Mouse (Mus musculus) embryonic facial prominence, embryonic 11.5 days (tissue): ENCODE measurements around the gene Trank1. TPM values are rescaled to one million over a fixed set of nuclear protein-coding genes. Genes with fewer than 3 reads are reported as not detected.

Experiments
- ATAC-seq: fragments of 200-750 bp; cut with Nextera tagmentation; replicated peaks from 2 replicates; pipeline ENCODE4 v1.8.0; 2017; ENCODE audit warnings: low read depth; ENCODE audit not compliant: insufficient number of reproducible peaks, low FRiP score, low TSS enrichment
- DNase-seq: peaks from one replicate; pipeline ENCODE4 v3.0.0-alpha.2; 2015; ENCODE audit warnings: low spot score
- H3K27ac ChIP-seq: fragments of 300-500 bp; sonication (generic); replicated peaks from 2 replicates; pipeline ENCODE4 v1.5.1; 2014; ENCODE audit warnings: mild to moderate bottlenecking, low read depth, low read length, control low read depth
- H3K27me3 ChIP-seq: fragments of 300-500 bp; sonication (generic); 2 replicates; pipeline ENCODE4 v1.6.1; 2014; ENCODE audit warnings: mild to moderate bottlenecking, low read length, moderate library complexity, mixed read lengths; ENCODE audit not compliant: control insufficient read depth, insufficient read depth
- H3K36me3 ChIP-seq: fragments of 300-500 bp; sonication (generic); replicated peaks from 2 replicates; pipeline ENCODE4 v1.6.1; 2014; ENCODE audit warnings: low read depth, mild to moderate bottlenecking, low read length, moderate library complexity, mixed read lengths; ENCODE audit not compliant: control insufficient read depth, insufficient read depth
- H3K4me1 ChIP-seq: fragments of 300-500 bp; sonication (generic); 2 replicates; pipeline ENCODE4 v1.6.1; 2014; ENCODE audit warnings: low read length, mixed read lengths; ENCODE audit not compliant: control insufficient read depth, insufficient read depth
- H3K4me2 ChIP-seq: fragments of 300-500 bp; sonication (generic); 2 replicates; pipeline ENCODE4 v1.6.1; 2014; ENCODE audit warnings: low read depth, mild to moderate bottlenecking, control low read depth, low read length, moderate library complexity
- H3K4me3 ChIP-seq: fragments of 300-500 bp; sonication (generic); 2 replicates; pipeline ENCODE4 v1.5.1; 2014; ENCODE audit warnings: low read depth, low read length, control low read depth
- H3K9ac ChIP-seq: fragments of 300-500 bp; sonication (generic); replicated peaks from 2 replicates; pipeline ENCODE4 v1.6.1; 2014; ENCODE audit warnings: mild to moderate bottlenecking, control low read depth, low read length
- H3K9me3 ChIP-seq: fragments of 300-500 bp; sonication (generic); replicated peaks from 2 replicates; pipeline ENCODE4 v1.6.1; 2016; ENCODE audit warnings: mild to moderate bottlenecking, low read length, inconsistent platforms, mixed read lengths; ENCODE audit not compliant: control insufficient read depth
- whole genome bisulfite sequencing: fragments of 180-500 bp; shearing (Covaris S2); extraction: QIAGEN DNeasy Blood & Tissue Kit; methylation state at CpG from one replicate; pipeline ENCODE4 v1.1.7; 2014; 5-methylcytosine and 5-hydroxymethylcytosine counted together
- polyA plus RNA-seq: library from polyadenylated mRNA; unstranded; fragments of >200 nt; fragmentation: Nextera tagmentation; extraction: Ambion mirVana; gene quantifications from 2 replicates; pipeline ENCODE4 v1.2.1, GENCODE M21; 2014

Trank1 gene
- polyA plus RNA-seq, 1 experiment from 2014 or later: 0.11 TPM

DNA sequence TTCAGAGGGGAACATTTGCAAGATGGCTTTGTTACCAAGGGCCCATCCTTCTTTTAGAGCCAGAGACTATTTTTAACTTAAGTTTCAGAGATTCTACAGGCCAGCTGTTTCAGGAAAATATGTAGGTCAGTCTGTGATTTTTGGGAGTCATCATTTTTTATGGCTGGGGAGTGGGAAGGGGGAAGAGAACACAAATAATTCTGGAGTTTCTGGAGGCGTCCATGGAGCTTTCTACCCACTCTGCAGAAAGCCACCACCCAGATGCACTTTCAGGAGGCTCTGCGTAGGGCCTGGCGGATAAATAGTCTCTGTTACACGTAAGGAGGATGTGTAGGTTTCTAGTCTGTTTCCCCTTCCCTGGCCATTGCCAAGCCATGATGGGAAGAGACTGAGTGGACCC lies 88.5 kb downstream of the Trank1 start:
- no peaks in the 10 kb centered on the region for H3K9me3 ChIP-seq
- ATAC-seq (no peak), DNase-seq (no peak)
- H3K27ac ChIP-seq: no peak overlapping the region
- no peaks in the 10 kb centered on the region for H3K27me3 ChIP-seq
- no peak overlapping the region for H3K9ac ChIP-seq
- no peaks in the 10 kb centered on the region for H3K36me3 ChIP-seq
- WGBS: 83% methylated on average over 4 of the region's 4 CpGs
- no peak overlapping the region for H3K4me3 ChIP-seq
- H3K4me1 ChIP-seq: no peaks in the 10 kb centered on the region
- no peak overlapping the region for H3K4me2 ChIP-seq

DNA sequence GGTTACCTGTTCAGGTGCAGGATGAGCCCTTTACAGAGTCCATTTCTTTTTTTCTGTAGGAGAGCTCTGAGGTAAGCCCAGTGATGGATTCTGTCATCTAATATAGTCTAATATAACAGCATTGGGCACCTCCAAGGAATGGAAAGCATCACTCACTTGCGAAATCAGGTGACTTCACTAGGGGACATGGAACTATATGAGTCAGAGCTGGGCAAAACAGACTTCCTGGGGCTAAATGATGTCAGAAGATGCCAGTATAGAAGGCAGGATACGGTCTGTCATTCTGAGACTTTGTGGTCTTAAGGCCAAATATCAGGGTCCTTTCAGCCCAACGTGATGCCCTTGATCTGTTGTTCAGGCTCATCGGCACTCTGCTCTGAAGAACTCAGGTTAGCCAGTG lies 91.6 kb downstream of the Trank1 start:
- Histone ChIP-seq H3K27ac (no peak overlapping the region), H3K36me3 (no peaks in the 10 kb centered on the region), H3K4me1 (no peaks in the 10 kb centered on the region), H3K27me3 (no peaks in the 10 kb centered on the region), H3K9ac (no peak overlapping the region), H3K4me2 (no peak overlapping the region), H3K9me3 (no peaks in the 10 kb centered on the region), H3K4me3 (no peak overlapping the region)
- 84% methylated on average over 4 of the region's 4 CpGs for WGBS
- ATAC-seq (no peak), DNase-seq (no peak)

DNA sequence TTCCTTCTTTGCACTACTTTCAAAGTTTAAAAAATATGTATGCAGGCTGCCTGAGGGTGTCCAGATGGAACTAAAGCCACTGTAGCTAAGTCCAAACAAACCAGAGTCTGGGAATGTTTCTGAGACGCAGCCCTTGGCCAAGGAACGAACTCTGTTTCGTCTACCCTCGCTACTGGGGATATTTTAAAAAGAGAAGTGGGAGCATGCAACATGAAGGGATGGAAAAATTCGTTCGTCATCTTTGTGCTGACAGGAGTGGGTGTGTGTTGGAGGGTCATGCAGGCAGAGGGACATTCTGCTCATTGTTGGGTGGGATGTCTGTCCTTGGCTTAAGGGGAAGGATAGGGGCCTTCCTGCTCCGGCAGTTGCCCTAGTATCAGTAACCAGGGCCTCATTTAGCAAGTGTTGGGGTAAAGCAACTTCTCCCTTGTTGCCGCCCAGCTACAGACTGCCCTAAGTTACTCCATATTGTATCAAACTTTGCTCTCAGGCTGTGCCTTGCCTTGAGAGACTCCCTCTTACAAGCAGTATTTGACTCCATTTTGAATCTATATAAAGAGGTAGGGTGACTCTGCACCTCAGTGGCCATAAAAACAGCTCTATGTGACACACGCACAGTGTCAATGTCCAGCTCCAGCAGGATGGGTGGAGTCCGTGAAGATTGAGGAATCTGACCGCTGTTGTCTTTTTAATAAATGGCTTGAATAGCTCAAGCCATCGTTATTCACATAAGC lies 93.0 kb downstream of the Trank1 start:
- no peaks in the 10 kb centered on the region for H3K4me1 ChIP-seq
- 90% methylated on average over 12 of the region's 12 CpGs for WGBS
- no peak overlapping the region for H3K9ac ChIP-seq
- H3K9me3 ChIP-seq: no peaks in the 10 kb centered on the region
- no peak overlapping the region for H3K4me2 ChIP-seq
- H3K27me3 ChIP-seq: no peaks in the 10 kb centered on the region
- H3K36me3 ChIP-seq: no peaks in the 10 kb centered on the region
- H3K27ac ChIP-seq: no peak overlapping the region
- ATAC-seq (no peak), DNase-seq (no peak)
- no peak overlapping the region for H3K4me3 ChIP-seq

DNA sequence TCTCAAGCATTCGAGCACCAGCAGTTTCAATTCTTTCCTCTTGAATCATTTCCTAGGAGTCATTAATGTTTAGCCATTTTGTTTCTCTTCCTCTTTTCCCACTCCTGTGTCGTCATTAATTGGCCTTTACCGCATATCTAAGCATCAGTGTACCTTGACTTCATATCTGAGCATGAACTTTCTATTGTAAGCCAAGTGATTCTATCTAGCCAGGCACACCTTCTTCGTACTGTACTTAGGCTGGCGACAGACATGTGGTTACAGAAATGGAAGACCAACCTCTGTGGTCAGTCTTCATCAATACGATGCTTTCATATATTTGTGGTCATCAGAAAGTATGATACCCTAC lies 93.5 kb downstream of the Trank1 start:
- WGBS: 87% methylated on average over 6 of the region's 6 CpGs
- Histone ChIP-seq H3K36me3 (no peaks in the 10 kb centered on the region), H3K4me1 (no peaks in the 10 kb centered on the region), H3K27me3 (no peaks in the 10 kb centered on the region), H3K9ac (no peak overlapping the region), H3K4me3 (no peak overlapping the region), H3K9me3 (no peaks in the 10 kb centered on the region), H3K27ac (no peak overlapping the region), H3K4me2 (no peak overlapping the region)
- no peak for DNase-seq
- ATAC-seq: no peak

DNA sequence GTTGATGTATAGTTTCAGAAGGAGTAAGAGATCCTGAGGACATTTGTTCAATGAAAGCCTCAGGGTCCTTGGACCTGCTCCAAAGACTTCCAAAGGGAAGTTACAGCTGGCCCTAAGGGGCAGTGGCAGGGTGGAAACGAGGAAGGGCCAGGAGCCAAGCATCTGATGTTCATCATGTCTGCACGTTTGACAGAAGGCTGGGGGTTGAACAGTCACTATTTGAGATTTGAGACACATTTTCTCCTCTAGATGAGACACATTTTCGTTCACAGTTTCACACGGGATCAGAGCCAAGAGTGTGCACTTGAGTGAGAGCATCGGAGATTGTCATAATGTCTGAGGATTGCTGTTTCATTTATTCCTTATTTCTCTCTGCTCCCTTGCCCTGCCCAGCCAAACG lies 96.5 kb downstream of the Trank1 start:
- no peak for DNase-seq
- Histone ChIP-seq H3K27me3 (no peaks in the 10 kb centered on the region), H3K9ac (no peak overlapping the region), H3K36me3 (no peaks in the 10 kb centered on the region), H3K27ac (no peak overlapping the region), H3K4me2 (no peak overlapping the region), H3K9me3 (no peaks in the 10 kb centered on the region), H3K4me1 (no peaks in the 10 kb centered on the region), H3K4me3 (no peak overlapping the region)
- WGBS: 84% methylated on average over 6 of the region's 6 CpGs
- no peak for ATAC-seq

DNA sequence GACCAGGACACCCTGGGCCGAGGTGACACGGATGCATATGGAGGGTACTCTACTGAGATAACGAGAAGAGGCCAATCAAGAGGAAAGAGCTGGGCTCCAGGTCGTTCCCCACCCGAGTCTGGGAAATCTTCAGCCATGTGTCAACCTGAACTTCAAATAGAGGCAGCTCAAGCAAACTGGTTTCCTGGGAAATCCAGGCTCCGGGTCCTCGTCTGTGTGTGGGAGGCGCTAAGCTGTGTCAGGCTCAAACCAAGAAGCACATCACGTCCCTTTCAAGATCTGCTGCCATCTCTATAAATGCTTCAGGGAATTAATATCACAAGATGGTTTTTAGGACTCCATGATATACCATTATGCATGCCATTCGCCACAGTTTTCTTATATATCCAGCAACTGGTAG lies 96.9 kb downstream of the Trank1 start:
- no peak overlapping the region for H3K4me2 ChIP-seq
- ATAC-seq (no peak), DNase-seq (no peak)
- no peak overlapping the region for H3K9ac ChIP-seq
- no peak overlapping the region for H3K27ac ChIP-seq
- H3K27me3 ChIP-seq: no peaks in the 10 kb centered on the region
- H3K4me1 ChIP-seq: no peaks in the 10 kb centered on the region
- no peak overlapping the region for H3K4me3 ChIP-seq
- no peaks in the 10 kb centered on the region for H3K9me3 ChIP-seq
- WGBS: 89% methylated on average over 10 of the region's 10 CpGs
- H3K36me3 ChIP-seq: no peaks in the 10 kb centered on the region

DNA sequence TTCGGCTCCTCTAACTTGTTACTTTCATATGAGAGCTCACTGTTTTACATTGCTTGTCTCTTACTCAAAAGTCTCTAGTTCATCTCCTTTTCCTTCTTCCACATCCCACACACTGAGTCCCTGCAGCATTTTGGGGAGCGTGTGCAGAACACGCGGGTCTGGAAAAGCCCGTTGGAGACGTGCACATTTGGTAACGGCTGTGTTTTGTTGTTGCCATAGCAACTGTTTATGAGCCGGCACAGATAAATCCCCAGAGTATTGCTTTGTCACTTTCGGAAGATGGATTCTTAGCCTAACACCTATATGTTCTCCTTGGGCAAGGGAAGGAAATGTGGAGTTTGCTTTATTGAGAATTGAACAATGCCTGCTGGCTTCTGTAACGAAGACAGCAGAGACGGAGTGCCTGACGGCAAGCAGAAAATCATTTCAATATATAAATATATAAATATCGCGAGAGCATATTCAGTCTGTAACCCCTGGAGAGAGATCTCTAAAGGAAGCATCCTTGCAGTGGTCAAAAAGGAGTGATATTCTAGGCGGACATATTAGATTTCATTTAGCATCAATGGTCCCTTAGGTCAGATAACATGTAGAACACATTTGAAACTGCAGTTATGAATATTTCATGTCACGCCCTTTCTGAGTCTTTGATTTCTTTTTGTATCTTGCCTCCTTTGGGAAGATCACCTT lies 101.1 kb downstream of the Trank1 start:
- no peak for DNase-seq
- no peaks in the 10 kb centered on the region for H3K36me3 ChIP-seq
- ATAC-seq: no peak
- H3K4me2 ChIP-seq: no peak overlapping the region
- H3K27me3 ChIP-seq: no peaks in the 10 kb centered on the region
- H3K4me1 ChIP-seq: no peaks in the 10 kb centered on the region
- H3K4me3 ChIP-seq: no peak overlapping the region
- no peaks in the 10 kb centered on the region for H3K9me3 ChIP-seq
- 84% methylated on average over 16 of the region's 16 CpGs for WGBS
- H3K9ac ChIP-seq: no peak overlapping the region
- H3K27ac ChIP-seq: no peak overlapping the region

DNA sequence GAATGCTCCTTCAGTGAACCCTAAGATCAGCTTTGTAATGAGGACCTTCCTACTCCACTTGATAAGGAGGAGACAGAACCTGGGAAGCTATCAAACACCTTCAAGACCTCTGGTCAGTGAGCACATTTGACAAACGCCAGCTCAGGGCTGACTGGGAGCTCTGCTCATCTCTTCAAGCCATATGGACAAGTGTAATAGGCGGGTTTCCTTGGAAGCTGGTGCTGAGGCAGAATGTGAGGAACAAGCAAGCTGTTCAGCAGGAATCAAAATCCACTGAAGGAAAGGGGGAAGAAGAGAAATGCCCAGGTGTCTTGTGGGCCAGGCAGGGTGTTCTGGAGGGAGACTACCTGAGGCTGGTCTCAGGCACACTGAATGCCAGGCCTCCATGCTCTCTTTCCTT lies 110.3 kb downstream of the Trank1 start:
- Histone ChIP-seq H3K27ac (no peak overlapping the region), H3K9ac (no peak overlapping the region), H3K4me1 (no peaks in the 10 kb centered on the region), H3K4me3 (no peak overlapping the region), H3K27me3 (no peaks in the 10 kb centered on the region), H3K36me3 (no peaks in the 10 kb centered on the region), H3K4me2 (no peak overlapping the region), H3K9me3 (no peaks in the 10 kb centered on the region)
- DNase-seq: no peak
- ATAC-seq: no peak
- 72% methylated on average over 2 of the region's 2 CpGs for WGBS
